In the genomic region with DNA sequence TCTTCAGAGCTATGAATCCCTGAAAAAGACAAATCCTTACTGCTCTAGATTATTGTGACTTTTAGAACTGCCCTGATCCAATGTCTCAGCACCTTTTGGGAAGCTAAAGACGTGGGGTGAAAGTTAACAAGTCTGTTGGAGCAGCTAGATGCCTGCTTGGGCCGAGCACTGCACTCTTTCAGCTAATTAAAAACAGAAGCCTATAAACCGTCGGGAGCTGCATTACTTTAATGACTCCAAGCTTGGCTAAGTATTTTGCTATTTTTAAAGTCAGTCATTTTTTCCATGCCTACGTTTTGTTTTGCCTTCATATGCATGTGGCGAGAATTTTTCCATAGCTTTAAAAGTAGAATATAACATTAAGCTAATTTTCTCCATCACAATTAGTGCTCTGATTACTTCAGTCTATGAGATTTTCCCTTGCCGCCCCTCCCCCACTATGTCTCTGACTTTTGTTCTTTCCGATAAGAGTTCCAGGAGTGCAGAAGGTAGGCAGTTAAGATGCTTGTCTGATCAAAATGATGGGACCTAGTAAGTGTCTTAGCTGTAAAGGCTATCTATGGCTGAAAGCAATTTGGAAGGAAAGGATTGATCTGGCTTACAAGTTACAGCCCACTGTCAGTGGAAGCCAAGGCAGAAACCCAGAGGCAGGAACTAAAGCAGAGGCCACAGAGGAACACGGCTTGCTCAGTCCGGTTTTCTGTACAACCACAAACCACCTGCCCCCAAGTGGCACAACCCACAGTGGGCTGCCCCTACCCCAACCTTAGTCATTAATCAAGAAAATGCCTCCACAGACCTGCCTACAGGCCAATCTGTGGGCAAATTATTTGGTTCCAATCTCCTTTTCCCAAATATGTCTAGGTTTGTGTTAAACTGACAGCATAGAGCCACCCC, we compare ENCODE assay signal across 22 mouse cellular contexts. TPM values are rescaled to one million over a fixed set of nuclear protein-coding genes. Genes with fewer than 3 reads are reported as not detected.
DNase-seq lines count a peak whose midpoint lies in the region; ATAC-seq lines count a peak whose summit lies in the region.
"Had no signal": no experiment of that assay in that cellular context is flagged by ENCODE, and none has a peak within 500 bp of the region (broad histone marks: within the 10 kb centered on the region; RNA-seq: fewer than 3 reads in every experiment).

No protein-coding gene starts in this region.

- 33% methylated on average over 10 of the region's 10 CpGs for WGBS in embryonic facial prominence, embryonic 14.5 days
- 14% methylated on average over 10 of the region's 10 CpGs for WGBS in limb, embryonic 11.5 days

- no peak overlapping the region for H3K4me2 ChIP-seq in embryonic facial prominence, embryonic 14.5 days (ENCODE audit: low read depth, low read length)
- H3K4me2 ChIP-seq in limb, embryonic 11.5 days (ENCODE audit: low read depth, severe bottlenecking): no peak overlapping the region
- H3K4me2 ChIP-seq: heart, embryonic 12.5 days; kidney, embryonic 15.5 days had no signal

- peak; percentile 24 for DNase-seq in right cerebral cortex, postnatal 4 days
- no peak for DNase-seq in right cerebral cortex, adult 2 months (ENCODE audit: low spot score in 2 of 2)
- DNase-seq in embryonic facial prominence, embryonic 14.5 days (ENCODE audit: low spot score): peak; percentile 77
- peak; percentile 50 for DNase-seq in limb, embryonic 11.5 days (ENCODE audit: low spot score)
- DNase-seq in layer of hippocampus, adult 18-20 months (ENCODE audit: low spot score in 2 of 2): no peak
- no peak for DNase-seq in layer of hippocampus, postnatal 14 days (ENCODE audit: low spot score in 2 of 2)
- no peak for DNase-seq in spleen, postnatal 14 days (ENCODE audit: low spot score in 2 of 2)
- DNase-seq: adrenal gland, postnatal 10 days; cerebellum, adult 18-20 months; cerebellum, postnatal 25 days; gastrocnemius, postnatal 14 days; heart, adult 18-20 months; heart, postnatal 10 days; right cerebral cortex, postnatal 25 days; thymus, postnatal 36 days had no signal

- ATAC-seq in embryonic facial prominence, embryonic 14.5 days (ENCODE audit: low read depth): 0 out of 2 replicates have a peak, but pooled peaks have one; percentile 18
- peak; percentile 69; the same call in 1 of the 2 replicates for ATAC-seq in limb, embryonic 11.5 days (ENCODE audit: insufficient number of reproducible peaks, low FRiP score, low TSS enrichment, low read depth)
- ATAC-seq: forebrain, embryonic 16.5 days; hindbrain, postnatal 0 days; intestine, postnatal 0 days had no signal

- peak overlapping the region; percentile 63 for H3K27ac ChIP-seq in embryonic facial prominence, embryonic 14.5 days (replicated peaks; ENCODE audit: low read depth, low read length)
- H3K27ac ChIP-seq in limb, embryonic 11.5 days (replicated peaks; ENCODE audit: low read depth, low read length): no peak overlapping the region; the same call in 1 of the 2 replicates
- H3K27ac ChIP-seq: forebrain, embryonic 10.5 days; hindbrain, postnatal 0 days; kidney, embryonic 15.5 days; midbrain, embryonic 10.5 days had no signal

- H3K4me3 ChIP-seq in embryonic facial prominence, embryonic 14.5 days (ENCODE audit: low read depth, low read length): no peak overlapping the region
- no peak overlapping the region for H3K4me3 ChIP-seq in limb, embryonic 11.5 days (ENCODE audit: low read depth, low read length)
- H3K4me3 ChIP-seq: forebrain, embryonic 10.5 days; heart, embryonic 12.5 days; kidney, embryonic 15.5 days; midbrain, embryonic 10.5 days had no signal

- peaks cover 10% of the 10 kb centered on the region; the same call in 1 of the 2 replicates for H3K4me1 ChIP-seq in embryonic facial prominence, embryonic 14.5 days (ENCODE audit: control insufficient read depth, insufficient read depth, low read length)
- 0 out of 2 replicates have a peak, but pooled peaks cover 2% of the 10 kb centered on the region for H3K4me1 ChIP-seq in limb, embryonic 11.5 days (ENCODE audit: control insufficient read depth, insufficient read depth, low read length)
- H3K4me1 ChIP-seq: heart, embryonic 12.5 days; kidney, embryonic 15.5 days; midbrain, embryonic 10.5 days had no signal

- no peaks in the 10 kb centered on the region for H3K27me3 ChIP-seq in embryonic facial prominence, embryonic 14.5 days (replicated peaks; ENCODE audit: control insufficient read depth, insufficient read depth, low read length)
- H3K27me3 ChIP-seq in limb, embryonic 11.5 days (ENCODE audit: control insufficient read depth, insufficient read depth, low read length): no peaks in the 10 kb centered on the region
- H3K27me3 ChIP-seq: heart, embryonic 12.5 days; kidney, embryonic 15.5 days had no signal

- H3K9ac ChIP-seq in embryonic facial prominence, embryonic 14.5 days (ENCODE audit: low read depth, low read length): no peak overlapping the region
- H3K9ac ChIP-seq in limb, embryonic 11.5 days (ENCODE audit: low read length): no peak overlapping the region
- H3K9ac ChIP-seq: heart, embryonic 12.5 days; kidney, embryonic 15.5 days had no signal

- H3K9me3 ChIP-seq in embryonic facial prominence, embryonic 14.5 days (ENCODE audit: control insufficient read depth, low read length): no peaks in the 10 kb centered on the region
- no peaks in the 10 kb centered on the region for H3K9me3 ChIP-seq in limb, embryonic 11.5 days (ENCODE audit: control insufficient read depth, low read length)
- H3K9me3 ChIP-seq: forebrain, embryonic 10.5 days; heart, embryonic 12.5 days; kidney, embryonic 15.5 days; midbrain, embryonic 10.5 days had no signal

- H3K36me3 ChIP-seq in embryonic facial prominence, embryonic 14.5 days (ENCODE audit: control insufficient read depth, insufficient read depth, low read length): no peaks in the 10 kb centered on the region
- H3K36me3 ChIP-seq in limb, embryonic 11.5 days (ENCODE audit: control insufficient read depth, insufficient read depth, low read length): no peaks in the 10 kb centered on the region
- H3K36me3 ChIP-seq: forebrain, embryonic 10.5 days; heart, embryonic 12.5 days; kidney, embryonic 15.5 days; midbrain, embryonic 10.5 days had no signal

RNA-seq across cellular contexts. Expression of a gene that starts 18.8 kb away (rescaled TPM):
- 8.2 and 11.1 TPM in 2 replicates for polyA plus RNA-seq in embryonic facial prominence, embryonic 14.5 days (2014; fragmentation: Nextera tagmentation; extraction: Ambion mirVana)
- 13.5 and 16.7 TPM in 2 replicates for polyA plus RNA-seq in limb, embryonic 11.5 days (2014; fragmentation: Nextera tagmentation; extraction: Ambion mirVana)
- total RNA-seq in layer of hippocampus, adult 18-20 months (2021): 10 to 100 TPM; 57.4 to 61.0 TPM
- 10 to 100 TPM; 49.2 to 52.8 TPM for total RNA-seq in layer of hippocampus, postnatal 14 days (2021)

Comparison
In these comparisons a context has a peak if more than half of its experiments do, and no peak if none do; other contexts are left out.
1. DNase-seq: peak in right cerebral cortex, postnatal 4 days (single experiment), embryonic facial prominence, embryonic 14.5 days (single experiment) and limb, embryonic 11.5 days (single experiment); none in right cerebral cortex, adult 2 months (0 of 2), layer of hippocampus, adult 18-20 months (0 of 2), layer of hippocampus, postnatal 14 days (0 of 2) and spleen, postnatal 14 days (0 of 2).